Mouse (Mus musculus): Measurements from ENCODE around the gene Ect2l.

Ect2l gene

GRCm38 (mm10) chr10:18210726-18211125 lies at the start of gene Ect2l:
Ect2l (minus strand) TSS chr10:18210890.
- DNase-seq (ENCODE audit: low spot score in 2 of 2), result peak in 1 of 2 experiments; percentile 42

GRCm38 (mm10) chr10:18251345-18251744 lies 40.7 kb upstream of the Ect2l start:
- no peak for DNase-seq (ENCODE audit: low spot score in 2 of 2)

- no peak for DNase-seq (ENCODE audit: low spot score in 2 of 2)
Measured at GRCm38 (mm10) chr10:18243614-18244013, 32.9 kb upstream of the Ect2l start.

- DNase-seq (ENCODE audit: low spot score in 2 of 2), result no peak
Measured at GRCm38 (mm10) chr10:18237191-18237590, 26.5 kb upstream of the Ect2l start.

- no peak for DNase-seq (ENCODE audit: low spot score in 2 of 2)
Measured at GRCm38 (mm10) chr10:18236328-18236927, 25.7 kb upstream of the Ect2l start.

- DNase-seq (ENCODE audit: low spot score in 2 of 2), result no peak
Measured at GRCm38 (mm10) chr10:18235402-18235747, 24.7 kb upstream of the Ect2l start.

- peak; percentile 88 to 96 for DNase-seq (ENCODE audit: low spot score in 2 of 2)
Measured at GRCm38 (mm10) chr10:18234560-18235401, 24.1 kb upstream of the Ect2l start, which contains the start of gene Ccdc28a. Ccdc28a (minus strand) TSS chr10:18234998.

- DNase-seq (ENCODE audit: low spot score in 2 of 2), result no peak
Measured at GRCm38 (mm10) chr10:18233891-18234290, 23.2 kb upstream of the Ect2l start.

GRCm38 (mm10) chr10:18224386-18224785 lies 13.7 kb upstream of the Ect2l start:
- no peak for DNase-seq (ENCODE audit: low spot score in 2 of 2)

GRCm38 (mm10) chr10:18219351-18219750 lies 8.7 kb upstream of the Ect2l start:
- DNase-seq (ENCODE audit: low spot score in 2 of 2), result no peak

- DNase-seq (ENCODE audit: low spot score in 2 of 2), result no peak
Measured at GRCm38 (mm10) chr10:18214124-18214523, 3.4 kb upstream of the Ect2l start.

- no peak for DNase-seq (ENCODE audit: low spot score in 2 of 2)
Measured at GRCm38 (mm10) chr10:18213373-18213772, 2.7 kb upstream of the Ect2l start.

- no peak for DNase-seq (ENCODE audit: low spot score in 2 of 2)
Measured at GRCm38 (mm10) chr10:18210119-18210518, 571 bp downstream of the Ect2l start.

- peak in 1 of 2 experiments; percentile 48 for DNase-seq (ENCODE audit: low spot score in 2 of 2)
Measured at GRCm38 (mm10) chr10:18204067-18204466, 6.6 kb downstream of the Ect2l start.

- DNase-seq (ENCODE audit: low spot score in 2 of 2), result no peak
Measured at GRCm38 (mm10) chr10:18202401-18202800, 8.3 kb downstream of the Ect2l start.

GRCm38 (mm10) chr10:18200656-18201055 lies 10.0 kb downstream of the Ect2l start:
- no peak for DNase-seq (ENCODE audit: low spot score in 2 of 2)

GRCm38 (mm10) chr10:18199919-18200318 lies 10.8 kb downstream of the Ect2l start:
- no peak for DNase-seq (ENCODE audit: low spot score in 2 of 2)

- DNase-seq (ENCODE audit: low spot score in 2 of 2), result no peak
Measured at GRCm38 (mm10) chr10:18198286-18199015, 12.2 kb downstream of the Ect2l start.

- DNase-seq (ENCODE audit: low spot score in 2 of 2), result peak; percentile 31 to 41
Measured at GRCm38 (mm10) chr10:18197206-18197979, 13.3 kb downstream of the Ect2l start.

GRCm38 (mm10) chr10:18194737-18195141 lies 16.0 kb downstream of the Ect2l start:
- peak in 1 of 2 experiments; percentile 60 for DNase-seq (ENCODE audit: low spot score in 2 of 2)

GRCm38 (mm10) chr10:18194156-18194555 lies 16.5 kb downstream of the Ect2l start:
- no peak for DNase-seq (ENCODE audit: low spot score in 2 of 2)

- DNase-seq (ENCODE audit: low spot score in 2 of 2), result no peak
Measured at GRCm38 (mm10) chr10:18193221-18193620, 17.5 kb downstream of the Ect2l start.

Data from urinary bladder, adult 18-20 months (tissue).